1 mouse cellular context compared by ENCODE assay signal in the genomic region with DNA sequence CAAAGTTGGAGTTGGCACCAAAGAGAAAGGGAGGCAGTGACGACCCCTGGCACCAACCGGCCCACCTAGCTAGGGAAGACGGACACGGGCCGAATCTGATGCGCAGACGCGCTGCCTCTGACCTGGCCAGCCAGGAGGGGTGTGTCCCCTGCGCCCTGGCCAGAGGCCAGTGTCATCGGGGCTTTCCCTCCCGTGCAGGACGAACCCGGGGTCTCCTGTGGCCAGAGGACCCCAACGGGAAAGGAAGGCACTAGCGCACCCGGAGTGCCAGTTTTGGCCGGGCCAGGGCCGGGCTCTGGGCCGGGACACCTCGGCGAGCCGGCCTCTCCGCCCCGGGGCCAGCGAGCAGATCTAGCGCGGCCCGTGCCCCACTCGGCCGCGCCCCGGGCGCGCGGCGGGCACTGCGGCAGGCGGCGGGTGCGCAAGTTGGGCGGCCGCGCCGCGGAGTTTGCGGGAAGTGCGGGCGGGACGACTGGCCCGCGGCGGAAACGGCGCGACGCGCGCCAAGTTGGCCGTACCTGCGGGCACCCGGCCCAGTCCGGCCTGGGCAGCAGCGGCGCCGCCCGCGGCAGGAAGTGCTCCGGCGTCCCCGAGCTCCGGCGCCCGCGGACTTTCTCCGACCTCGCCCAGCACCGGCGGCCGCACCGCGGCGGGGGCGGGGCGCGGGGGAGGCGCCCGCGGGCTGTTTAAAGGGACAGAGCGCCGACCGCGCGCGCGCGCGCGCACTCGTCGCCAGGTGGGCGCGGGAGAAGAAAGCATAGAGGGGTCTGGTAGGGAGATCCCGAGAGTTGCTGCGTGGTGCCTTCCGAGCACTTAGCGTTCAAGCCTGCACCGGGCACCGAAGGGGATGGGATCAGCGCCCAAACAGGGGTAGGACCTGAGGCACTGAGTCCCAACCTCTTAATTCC.
TF ChIP-seq lines count a peak whose summit lies in the region.

No protein-coding gene starts in this region.

TF ChIP-seq in CH12.LX, 34 proteins besides CTCF, POLR2A, EP300 and RAD21 (continued from another document):
- TF ChIP-seq NELFE (IDR thresholded peaks at IDR 0.05; ENCODE audit: low read depth, low read length) = no peak
- TF ChIP-seq KAT2A (IDR thresholded peaks at IDR 0.05; ENCODE audit: insufficient replicate concordance, low read length) = no peak
- TF ChIP-seq MXI1 (IDR thresholded peaks at IDR 0.05; ENCODE audit: low read depth, low read length) = peak; percentile 20; the same call in 1 of the 2 replicates
- no peak for TF ChIP-seq POLR2AphosphoS2 (IDR thresholded peaks at IDR 0.05; ENCODE audit: low read depth, low read length)
- no peak for TF ChIP-seq TBP (conservative IDR thresholded peaks at IDR 0.05; ENCODE audit: low read depth, low read length)
- TF ChIP-seq E2F4 (IDR thresholded peaks at IDR 0.05; ENCODE audit: insufficient replicate concordance, low read depth, low read length) = no peak
- no peak for TF ChIP-seq BHLHE40 (IDR thresholded peaks at IDR 0.05; ENCODE audit: low read depth, low read length)
- TF ChIP-seq NRF1 (IDR thresholded peaks at IDR 0.05; ENCODE audit: low read depth, low read length) = peak; percentile 68
- TF ChIP-seq SIN3A (IDR thresholded peaks at IDR 0.05; ENCODE audit: low read length) = peak; percentile 61; the same call in 1 of the 2 replicates
- TF ChIP-seq HCFC1 (IDR thresholded peaks at IDR 0.05; ENCODE audit: low read depth, low read length) = no peak
- TF ChIP-seq ZKSCAN1 (IDR thresholded peaks at IDR 0.05; ENCODE audit: borderline replicate concordance, low read depth, low read length) = no peak
